Mouse (Mus musculus) ES-E14 (cell line): ENCODE results near the gene Dld. TPM values are rescaled to one million over a fixed set of nuclear protein-coding genes. Genes with fewer than 3 reads are reported as not detected.

ENCODE experiments used
- DNase-seq: peaks from one replicate; pipeline ENCODE4 v3.0.0-alpha.2; 2013; ENCODE audit warnings: low read depth, low spot score
- H3K27ac ChIP-seq: 2 replicates; pipeline ENCODE4 v1.5.1; 2012; ENCODE audit warnings: low read depth, mild to moderate bottlenecking, low read length, moderate library complexity, mixed read lengths; ENCODE audit not compliant: poor library complexity, insufficient read depth, severe bottlenecking
- H3K36me3 ChIP-seq: 2 replicates; pipeline ENCODE4 v1.6.1; 2012; ENCODE audit warnings: mild to moderate bottlenecking, low read length, moderate library complexity, mixed read lengths; ENCODE audit not compliant: control insufficient read depth, poor library complexity, insufficient read depth, severe bottlenecking
- H3K4me1 ChIP-seq, 2 experiments: fragments of 150-350 bp in 1 of 2; sonication (generic) in 1 of 2; 2 replicates each; pipeline ENCODE4 v1.6.1; 2012; ENCODE audit warnings: low read length in 2 of 2, mild to moderate bottlenecking in 1 of 2, mixed read lengths in 1 of 2; ENCODE audit not compliant: control insufficient read depth in 2 of 2, insufficient read depth in 2 of 2, poor library complexity in 1 of 2
- H3K4me3 ChIP-seq, 2 experiments: fragments of 150-350 bp in 1 of 2; sonication (generic) in 1 of 2; 2 replicates each; pipeline ENCODE4 v1.5.1; 2012; ENCODE audit warnings: low read length in 2 of 2, low read depth in 1 of 2, mild to moderate bottlenecking in 1 of 2, mixed read lengths in 1 of 2; ENCODE audit not compliant: insufficient read depth in 1 of 2, poor library complexity in 1 of 2, severe bottlenecking in 1 of 2
- H3K9ac ChIP-seq: 2 replicates; pipeline ENCODE4 v1.6.1; 2012; ENCODE audit warnings: low read depth, mild to moderate bottlenecking, low read length, mixed read lengths; ENCODE audit not compliant: poor library complexity, insufficient read depth, severe bottlenecking
- H3K9me3 ChIP-seq: fragments of 150-350 bp; sonication (generic); 2 replicates; pipeline ENCODE4 v1.6.1; 2012; ENCODE audit warnings: low read depth, mild to moderate bottlenecking, low read length; ENCODE audit not compliant: control insufficient read depth, insufficient read depth
- CHD2 ChIP-seq: IDR thresholded peaks from 2 replicates; pipeline ENCODE4 v1.6.1; 2014; ENCODE audit warnings: mild to moderate bottlenecking, low read depth, low read length, inconsistent platforms
- HCFC1 ChIP-seq: IDR thresholded peaks from 2 replicates; pipeline ENCODE4 v1.6.1; 2012; ENCODE audit warnings: low read length, inconsistent platforms, borderline replicate concordance; ENCODE audit not compliant: insufficient read depth
- MAFK ChIP-seq: IDR thresholded peaks from 2 replicates; pipeline ENCODE4 v1.6.1; 2014; ENCODE audit warnings: mild to moderate bottlenecking, low read depth, low read length, inconsistent platforms; ENCODE audit not compliant: insufficient read depth
- ZC3H11A ChIP-seq: IDR thresholded peaks from 2 replicates; pipeline ENCODE4 v1.6.1; 2012; ENCODE audit warnings: low read depth, mild to moderate bottlenecking, inconsistent platforms, low read length, borderline replicate concordance
- ZNF384 ChIP-seq: IDR thresholded peaks from 2 replicates; pipeline ENCODE4 v1.6.1; 2012; ENCODE audit warnings: low read depth, low read length, inconsistent platforms
- in situ Hi-C, 2 experiments: fragments of 600-800 bp; cut with MboI; formaldehyde crosslinking; loops; one replicate each; pipeline ENCODE4 v1.15.1; 2025; ENCODE audit warnings: low sequenced_read_pairs in 2 of 2, inconsistent platforms in 1 of 2; ENCODE audit not compliant: unreplicated experiment in 2 of 2
- total RNA-seq: library from RNA; depleted of rRNA; stranded (reverse); fragments of 300-350 nt; gene quantifications from 2 replicates; pipeline ENCODE4 v1.2.3, GENCODE M21; 2012

Gene Dld
- total RNA-seq, 1 experiment, result 62.8 TPM

DNA sequence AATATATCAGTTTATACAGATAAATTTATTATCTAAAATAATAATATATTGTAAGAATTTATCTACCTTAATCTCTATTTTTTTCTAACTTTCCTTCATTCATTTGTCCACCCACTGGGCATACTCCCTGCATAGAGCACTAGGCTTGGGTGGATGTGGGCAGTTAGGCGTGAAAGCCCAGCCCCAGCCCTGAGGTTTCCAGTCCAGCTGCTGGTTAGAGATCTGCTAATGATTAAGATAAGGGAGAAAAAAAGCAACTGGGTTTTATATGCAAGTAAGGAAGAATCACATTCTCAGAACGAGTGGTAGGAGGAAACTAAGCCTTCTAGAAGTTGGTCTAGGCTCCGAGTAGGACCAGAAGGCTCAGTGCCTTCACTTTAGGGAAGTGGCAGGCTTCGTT, 55.2 kb downstream of the Dld start:
- no peak overlapping the region for H3K9ac ChIP-seq
- in situ Hi-C loops, result no loop called here
- no peak for DNase-seq
- H3K36me3 ChIP-seq, result peaks cover 20% of the 10 kb centered on the region; the same call in 1 of the 2 replicates
- no peaks in the 10 kb centered on the region for H3K9me3 ChIP-seq
- H3K4me3 ChIP-seq, result no peak overlapping the region
- no peak overlapping the region for H3K27ac ChIP-seq
- peaks cover 10 to 12% of the 10 kb centered on the region in 2 experiments for H3K4me1 ChIP-seq
- no peak for TF ChIP-seq MAFK
- no peak for TF ChIP-seq CHD2
- TF ChIP-seq ZC3H11A, result no peak
- TF ChIP-seq HCFC1, result no peak

DNA sequence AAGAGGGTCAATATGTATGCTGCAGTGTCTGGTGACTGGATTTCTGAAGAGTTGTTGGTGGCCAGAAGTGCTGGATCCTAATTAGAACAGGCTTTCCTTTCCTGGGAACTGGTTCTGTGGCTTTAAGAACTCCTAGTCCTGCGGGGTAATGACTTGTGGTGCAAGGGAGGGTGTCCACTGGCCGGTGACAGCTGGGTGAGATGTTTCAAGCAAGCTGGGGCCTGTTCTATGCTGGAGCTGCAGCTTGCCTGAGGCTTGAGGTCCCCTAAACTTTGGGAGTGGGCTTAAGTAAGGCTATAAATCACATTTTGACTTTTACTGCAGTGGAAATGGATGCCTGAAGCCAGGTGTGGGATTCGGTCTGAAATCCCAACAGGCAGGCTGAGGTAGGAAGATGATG, 55.7 kb downstream of the Dld start:
- TF ChIP-seq HCFC1 (no peak), CHD2 (no peak), ZNF384 (no peak), MAFK (no peak), ZC3H11A (no peak)
- Histone ChIP-seq H3K4me1 (peaks cover 10 to 12% of the 10 kb centered on the region in 2 experiments), H3K9ac (no peak overlapping the region), H3K4me3 (no peak overlapping the region), H3K36me3 (peaks cover 17% of the 10 kb centered on the region; the same call in 1 of the 2 replicates), H3K9me3 (no peaks in the 10 kb centered on the region), H3K27ac (no peak overlapping the region)
- DNase-seq, result no peak
- in situ Hi-C loops, result no loop called here

DNA sequence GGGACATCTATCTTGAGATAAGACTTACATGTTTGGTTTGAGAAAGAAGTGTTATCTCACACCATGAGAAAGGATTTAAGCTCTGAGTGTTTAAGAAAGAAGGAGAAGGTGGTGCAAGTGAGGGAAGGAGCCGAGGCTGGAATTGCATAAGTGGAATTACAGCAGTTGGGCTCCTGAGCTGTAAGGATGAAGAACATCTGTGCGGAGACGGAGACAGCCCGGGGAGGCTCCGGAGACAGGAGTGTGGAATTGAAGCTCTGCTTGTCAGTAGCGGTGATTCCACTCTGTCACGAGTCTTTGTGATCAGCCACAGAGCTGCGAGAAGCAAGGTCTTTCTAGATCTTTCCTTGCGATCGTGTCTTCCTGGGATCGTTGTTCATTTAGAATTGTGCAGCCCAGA, 56.3 kb downstream of the Dld start:
- Histone ChIP-seq H3K9ac (no peak overlapping the region), H3K9me3 (no peaks in the 10 kb centered on the region), H3K36me3 (peaks cover 17% of the 10 kb centered on the region; the same call in 1 of the 2 replicates), H3K27ac (no peak overlapping the region), H3K4me1 (peaks cover 10 to 12% of the 10 kb centered on the region in 2 experiments), H3K4me3 (no peak overlapping the region)
- TF ChIP-seq HCFC1, result no peak
- no peak for TF ChIP-seq ZC3H11A
- TF ChIP-seq CHD2, result no peak
- TF ChIP-seq MAFK, result no peak
- TF ChIP-seq ZNF384, result no peak
- in situ Hi-C loops, result no loop called here
- no peak for DNase-seq

DNA sequence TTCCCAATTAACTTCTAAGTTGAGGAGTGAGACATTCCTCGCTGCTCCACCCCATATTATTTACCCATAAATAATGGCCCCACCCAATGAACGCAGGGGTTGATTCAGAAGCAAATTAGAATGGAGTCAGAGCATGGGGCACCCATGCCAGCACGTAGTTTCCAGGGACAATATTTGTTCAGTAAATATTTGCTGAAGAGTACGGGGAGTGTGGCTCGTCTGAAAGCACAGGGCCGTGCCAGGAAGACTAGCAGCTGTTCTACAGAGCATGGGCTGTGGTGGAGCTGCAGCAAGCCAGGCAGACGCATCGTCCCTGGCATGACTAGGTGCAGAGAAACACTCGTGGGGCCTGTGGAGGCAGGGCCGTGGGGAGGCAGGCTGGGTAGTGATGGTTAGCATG, 56.7 kb downstream of the Dld start:
- TF ChIP-seq MAFK, result no peak
- no peak for TF ChIP-seq HCFC1
- in situ Hi-C loops, result no loop called here
- H3K27ac ChIP-seq, result no peak overlapping the region
- peaks cover 12% of the 10 kb centered on the region; the same call in 1 of the 2 replicates for H3K36me3 ChIP-seq
- peaks cover 10 to 12% of the 10 kb centered on the region in 2 experiments for H3K4me1 ChIP-seq
- H3K9me3 ChIP-seq, result no peaks in the 10 kb centered on the region
- DNase-seq, result no peak
- H3K9ac ChIP-seq, result no peak overlapping the region
- no peak overlapping the region for H3K4me3 ChIP-seq
